Mouse (Mus musculus) stomach, embryonic 14.5 days (tissue): ENCODE results near the gene Lingo1. TPM values are rescaled to one million over a fixed set of nuclear protein-coding genes. Genes with fewer than 3 reads are reported as not detected.

Experiments
- ATAC-seq: fragments of 200-750 bp; cut with Nextera tagmentation; 2 replicates; pipeline ENCODE4 v1.8.0; 2017; ENCODE audit warnings: low read depth, moderate TSS enrichment; ENCODE audit not compliant: insufficient number of reproducible peaks, insufficient read depth, low FRiP score
- H3K27ac ChIP-seq: fragments of 300-500 bp; sonication (generic); 2 replicates; pipeline ENCODE4 v1.5.1; 2014; ENCODE audit warnings: mild to moderate bottlenecking, low read length, moderate library complexity, mixed read lengths
- H3K27me3 ChIP-seq: fragments of 300-500 bp; sonication (generic); 2 replicates; pipeline ENCODE4 v1.6.1; 2014; ENCODE audit warnings: low read length, control low read depth, mixed read lengths; ENCODE audit not compliant: control insufficient read depth, insufficient read depth
- H3K36me3 ChIP-seq: fragments of 300-500 bp; sonication (generic); 2 replicates; pipeline ENCODE4 v1.6.1; 2014; ENCODE audit warnings: mild to moderate bottlenecking, control low read depth, low read length, moderate library complexity, mixed read lengths; ENCODE audit not compliant: control insufficient read depth, insufficient read depth
- H3K4me1 ChIP-seq: fragments of 300-500 bp; sonication (generic); 2 replicates; pipeline ENCODE4 v1.6.1; 2014; ENCODE audit warnings: low read length, control low read depth, mixed read lengths; ENCODE audit not compliant: control insufficient read depth, insufficient read depth
- H3K4me2 ChIP-seq: fragments of 300-500 bp; sonication (generic); replicated peaks from 2 replicates; pipeline ENCODE4 v1.6.1; 2014; ENCODE audit warnings: low read depth, low read length, control low read depth
- H3K4me3 ChIP-seq: fragments of 300-500 bp; sonication (generic); 2 replicates; pipeline ENCODE4 v1.5.1; 2014; ENCODE audit warnings: low read depth, low read length, control low read depth
- H3K9ac ChIP-seq: fragments of 300-500 bp; sonication (generic); replicated peaks from 2 replicates; pipeline ENCODE4 v1.6.1; 2014; ENCODE audit warnings: low read depth, mild to moderate bottlenecking, control low read depth, low read length, moderate library complexity, mixed read lengths
- H3K9me3 ChIP-seq: fragments of 300-500 bp; sonication (generic); 2 replicates; pipeline ENCODE4 v1.6.1; 2016; ENCODE audit warnings: low read depth, low read length, control low read depth; ENCODE audit not compliant: control insufficient read depth
- WGBS: fragments of 180-500 bp; shearing (Covaris S2); extraction: QIAGEN DNeasy Blood & Tissue Kit; methylation state at CpG from one replicate; pipeline ENCODE4 v1.1.7; 2014; 5-methylcytosine and 5-hydroxymethylcytosine counted together
- polyA plus RNA-seq: library from polyadenylated mRNA; unstranded; fragments of >200 nt; fragmentation: Nextera tagmentation; extraction: Ambion mirVana; gene quantifications from 2 replicates; pipeline ENCODE4 v1.2.1, GENCODE M21; 2014

Lingo1 gene
- polyA plus RNA-seq, 1 experiment from 2014 or later = 3.0 TPM

DNA sequence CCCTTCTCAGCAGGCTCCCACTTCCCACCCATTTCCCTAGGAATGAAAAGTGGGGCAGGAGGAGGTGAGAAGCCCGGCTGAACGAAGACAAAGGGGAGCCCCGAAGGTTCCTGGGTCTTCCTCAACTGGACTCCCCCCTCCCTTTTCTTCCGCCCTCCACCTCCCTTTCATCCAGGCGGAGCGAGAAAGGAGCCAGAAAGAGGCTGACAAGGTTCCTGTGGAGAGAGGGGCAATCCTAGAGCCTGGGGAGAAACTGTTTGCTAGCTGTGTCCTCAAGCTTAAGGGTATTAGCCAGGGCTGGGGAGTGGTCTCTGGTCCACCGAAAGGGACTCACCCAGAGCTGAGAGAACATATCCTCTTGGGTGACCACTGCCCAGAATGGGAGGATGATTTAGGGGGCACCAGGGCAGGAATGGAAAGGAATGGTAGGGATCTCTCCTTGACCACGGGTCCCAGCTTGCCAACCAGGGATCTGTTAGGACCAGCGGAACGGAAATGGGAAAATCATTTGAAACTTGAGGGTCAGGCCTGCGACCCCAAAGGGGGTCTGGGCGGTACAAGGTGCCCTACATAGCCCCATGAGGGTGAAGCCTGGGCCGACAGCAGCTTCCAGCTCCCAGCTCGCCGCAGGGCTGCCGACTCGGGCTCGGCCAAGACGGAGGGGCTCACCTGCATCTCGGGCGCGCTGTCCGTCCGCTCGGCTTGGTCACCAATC, 161.7 kb downstream of the Lingo1 start:
- Histone ChIP-seq H3K36me3 (no peaks in the 10 kb centered on the region), H3K4me1 (peaks cover 8% of the 10 kb centered on the region; the same call in 1 of the 2 replicates), H3K27ac (no peak overlapping the region), H3K9me3 (no peaks in the 10 kb centered on the region), H3K27me3 (0 out of 2 replicates have a peak, but pooled peaks cover 10% of the 10 kb centered on the region), H3K4me2 (peak overlapping the region; percentile 99), H3K9ac (peak overlapping the region; percentile 68), H3K4me3 (peak overlapping the region; percentile 60)
- under 1% methylated on average over 25 of the region's 25 CpGs for WGBS
- ATAC-seq = no peak

DNA sequence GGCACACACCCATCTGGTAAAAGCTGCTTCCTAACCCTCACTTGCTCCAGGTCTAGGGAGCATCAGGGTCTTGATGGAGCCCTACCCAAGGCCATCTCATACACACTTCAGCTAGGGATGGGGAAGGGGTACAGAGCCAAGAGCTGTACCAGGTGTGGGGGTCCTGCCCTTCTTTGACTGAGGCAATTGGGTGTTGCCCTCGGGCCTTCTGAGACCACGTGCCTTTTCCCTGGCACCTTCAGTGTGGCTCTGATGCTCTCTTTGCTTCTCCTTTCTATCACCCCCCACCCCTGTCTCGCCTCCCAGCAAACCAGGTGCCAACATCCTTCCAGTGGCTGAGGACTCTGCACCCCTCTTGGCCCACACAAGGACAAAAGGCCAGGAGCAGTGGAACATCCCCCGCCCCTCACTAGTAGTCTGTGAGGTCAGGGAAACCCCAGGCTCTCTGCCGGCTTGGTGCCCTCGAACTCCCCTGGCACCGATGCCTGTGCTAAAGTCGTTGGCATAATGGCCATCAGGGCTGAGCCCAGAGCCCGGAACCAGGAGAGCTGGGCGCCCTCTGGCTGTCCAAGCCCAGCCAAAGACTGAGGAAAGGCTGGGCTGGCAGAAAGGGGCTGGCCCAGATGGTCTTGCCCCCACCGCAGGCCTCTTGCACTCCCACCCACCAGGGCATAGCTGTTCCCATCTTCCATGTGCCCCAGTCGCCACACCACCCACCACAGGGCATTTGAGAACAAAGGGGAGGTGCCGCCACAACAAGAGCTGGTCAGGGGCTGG, 162.6 kb downstream of the Lingo1 start:
- Histone ChIP-seq H3K9ac (no peak overlapping the region), H3K4me2 (peak overlapping the region; percentile 99), H3K36me3 (no peaks in the 10 kb centered on the region), H3K9me3 (no peaks in the 10 kb centered on the region), H3K27ac (no peak overlapping the region), H3K4me1 (peaks cover 11% of the 10 kb centered on the region; the same call in 1 of the 2 replicates), H3K4me3 (peak overlapping the region; percentile 60; the same call in 1 of the 2 replicates), H3K27me3 (0 out of 2 replicates have a peak, but pooled peaks cover 10% of the 10 kb centered on the region)
- 35% methylated on average over 13 of the region's 13 CpGs for WGBS
- ATAC-seq = no peak

DNA sequence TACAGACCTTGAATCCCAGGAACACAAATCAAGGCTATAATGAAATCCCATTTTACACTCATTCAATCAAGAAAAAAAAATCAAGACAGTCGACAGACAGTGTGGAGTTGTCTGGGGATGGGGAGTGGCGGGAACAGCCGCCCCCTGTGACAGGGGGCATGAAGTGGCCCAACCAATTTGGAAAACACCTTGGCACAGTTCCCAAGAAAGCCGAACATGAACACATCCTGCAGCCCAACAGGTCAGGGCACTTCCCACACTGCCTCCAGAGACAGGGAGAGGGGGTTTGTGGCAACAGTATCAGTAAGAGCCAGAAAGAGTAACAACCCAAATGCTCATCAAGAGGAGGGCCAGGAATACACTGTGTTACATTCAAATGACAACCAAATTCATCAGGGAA, 165.3 kb downstream of the Lingo1 start:
- Histone ChIP-seq H3K9me3 (no peaks in the 10 kb centered on the region), H3K4me1 (peaks cover 11% of the 10 kb centered on the region; the same call in 1 of the 2 replicates), H3K36me3 (no peaks in the 10 kb centered on the region), H3K27me3 (0 out of 2 replicates have a peak, but pooled peaks cover 6% of the 10 kb centered on the region), H3K4me2 (no peak overlapping the region), H3K4me3 (no peak overlapping the region), H3K9ac (no peak overlapping the region), H3K27ac (no peak overlapping the region)
- no peak for ATAC-seq
- 59% methylated on average over 4 of the region's 4 CpGs for WGBS

DNA sequence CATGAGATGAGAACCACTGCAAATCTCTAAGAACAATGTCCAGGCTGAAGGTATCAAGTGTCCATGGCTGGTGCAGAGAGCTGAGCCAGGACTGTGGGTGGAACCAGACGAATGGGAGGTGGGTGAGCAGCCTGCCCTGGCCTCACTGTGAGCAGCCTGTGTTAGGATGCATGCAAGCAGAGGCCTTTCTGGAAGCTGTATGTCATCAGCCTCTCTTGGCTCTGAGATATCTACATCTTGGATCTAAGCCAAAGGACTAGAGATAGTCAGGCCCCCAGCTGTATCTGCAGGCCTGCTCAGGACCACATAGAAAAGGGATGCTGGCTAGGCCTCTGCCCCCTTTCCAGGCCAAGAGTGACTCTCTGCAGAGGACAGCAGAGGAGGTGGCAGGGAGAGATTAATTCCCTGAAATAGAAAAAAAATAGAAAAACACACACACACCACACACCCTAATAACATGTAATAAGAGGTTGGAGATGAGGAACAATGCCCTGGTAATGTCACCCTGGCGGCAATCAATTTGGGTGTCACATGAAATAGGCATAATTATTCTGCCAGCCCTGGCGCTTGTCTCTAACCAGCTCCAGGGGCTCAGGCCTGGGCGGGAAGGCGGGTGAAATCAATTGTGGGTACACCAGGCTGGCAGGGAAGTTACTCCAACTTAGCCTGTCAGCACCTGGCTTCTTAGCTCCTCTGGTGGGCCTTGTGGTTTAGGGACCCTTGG, 166.4 kb downstream of the Lingo1 start:
- H3K27ac ChIP-seq = no peak overlapping the region
- H3K4me3 ChIP-seq = no peak overlapping the region
- 76% methylated on average over 5 of the region's 5 CpGs for WGBS
- 0 out of 2 replicates have a peak, but pooled peaks cover 6% of the 10 kb centered on the region for H3K27me3 ChIP-seq
- no peaks in the 10 kb centered on the region for H3K9me3 ChIP-seq
- ATAC-seq = no peak
- H3K4me2 ChIP-seq = no peak overlapping the region
- no peak overlapping the region for H3K9ac ChIP-seq
- H3K36me3 ChIP-seq = no peaks in the 10 kb centered on the region
- peaks cover 11% of the 10 kb centered on the region; the same call in 1 of the 2 replicates for H3K4me1 ChIP-seq

DNA sequence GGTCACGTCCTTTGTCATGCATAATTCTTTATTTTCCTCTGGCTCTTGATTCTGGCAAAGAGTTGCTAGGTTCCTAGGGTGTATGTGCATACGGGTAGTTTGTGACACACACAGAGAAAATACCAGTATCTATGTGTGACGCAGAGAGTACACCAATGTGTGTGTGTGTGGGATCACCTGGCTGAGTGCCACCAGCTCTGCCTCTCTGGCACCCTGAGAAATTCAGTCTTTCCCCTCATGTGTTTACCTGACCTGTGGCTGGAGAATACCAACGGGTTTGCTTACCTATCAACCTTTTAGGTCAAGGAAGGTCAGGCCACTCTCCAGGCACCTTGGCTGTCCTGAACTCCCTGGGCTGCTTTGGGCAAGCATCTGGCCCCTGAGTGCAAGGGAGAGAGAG, 169.0 kb downstream of the Lingo1 start:
- 54% methylated on average over 4 of the region's 4 CpGs for WGBS
- Histone ChIP-seq H3K4me3 (no peak overlapping the region), H3K9me3 (no peaks in the 10 kb centered on the region), H3K36me3 (no peaks in the 10 kb centered on the region), H3K9ac (no peak overlapping the region), H3K4me2 (no peak overlapping the region), H3K4me1 (peaks cover 8% of the 10 kb centered on the region; the same call in 1 of the 2 replicates), H3K27ac (no peak overlapping the region), H3K27me3 (no peaks in the 10 kb centered on the region)
- ATAC-seq = no peak

DNA sequence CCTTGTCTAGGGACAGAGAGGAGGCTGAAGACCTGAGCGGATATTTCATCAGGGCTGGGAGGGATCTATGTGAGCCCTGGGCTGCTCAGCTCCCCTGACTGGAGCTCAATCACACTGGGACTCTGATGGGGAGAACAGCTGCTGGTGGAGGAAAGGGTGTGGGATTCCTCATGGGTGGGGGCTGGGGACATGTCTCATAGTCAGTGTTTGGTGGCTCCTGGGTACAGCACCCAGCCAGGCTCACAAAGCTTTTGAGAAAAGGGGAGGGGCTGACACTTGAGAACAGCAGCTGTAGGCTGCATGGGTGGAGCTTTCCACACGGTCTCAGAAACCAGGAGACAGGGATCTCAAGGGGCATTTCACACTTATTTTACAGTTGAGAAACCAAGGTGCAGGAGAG, 171.3 kb downstream of the Lingo1 start:
- WGBS = 40% methylated on average over 2 of the region's 2 CpGs
- H3K4me1 ChIP-seq = peaks cover 5% of the 10 kb centered on the region; the same call in 1 of the 2 replicates
- no peaks in the 10 kb centered on the region for H3K9me3 ChIP-seq
- H3K4me2 ChIP-seq = no peak overlapping the region
- H3K27ac ChIP-seq = no peak overlapping the region
- no peak overlapping the region for H3K9ac ChIP-seq
- no peaks in the 10 kb centered on the region for H3K36me3 ChIP-seq
- no peak for ATAC-seq
- H3K4me3 ChIP-seq = no peak overlapping the region
- H3K27me3 ChIP-seq = 0 out of 2 replicates have a peak, but pooled peaks cover 11% of the 10 kb centered on the region

DNA sequence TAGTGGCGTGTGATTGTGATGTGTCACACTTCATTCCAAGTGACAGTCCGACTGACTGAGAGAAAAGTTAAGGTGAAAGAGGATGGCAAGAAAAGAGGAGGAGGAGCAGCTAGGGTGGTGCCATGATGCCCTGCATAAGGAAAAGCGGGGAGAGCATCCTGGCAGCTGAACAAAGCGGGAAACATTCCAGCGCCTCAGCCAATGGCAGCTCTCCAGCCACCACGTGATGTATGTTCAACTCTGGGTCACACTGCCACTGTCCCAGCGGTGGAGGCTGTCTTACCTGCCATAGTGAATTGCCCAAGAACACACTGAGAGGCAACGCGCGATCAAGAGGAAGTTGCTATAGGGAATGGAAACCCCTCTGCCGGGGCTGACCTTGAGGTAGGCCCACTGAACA, 172.9 kb downstream of the Lingo1 start:
- no peak overlapping the region for H3K4me2 ChIP-seq
- no peak overlapping the region for H3K27ac ChIP-seq
- no peak for ATAC-seq
- H3K27me3 ChIP-seq = 0 out of 2 replicates have a peak, but pooled peaks cover 11% of the 10 kb centered on the region
- H3K9ac ChIP-seq = no peak overlapping the region
- no peaks in the 10 kb centered on the region for H3K9me3 ChIP-seq
- no peaks in the 10 kb centered on the region for H3K36me3 ChIP-seq
- H3K4me1 ChIP-seq = no peaks in the 10 kb centered on the region
- WGBS = 86% methylated on average over 11 of the region's 11 CpGs
- no peak overlapping the region for H3K4me3 ChIP-seq

DNA sequence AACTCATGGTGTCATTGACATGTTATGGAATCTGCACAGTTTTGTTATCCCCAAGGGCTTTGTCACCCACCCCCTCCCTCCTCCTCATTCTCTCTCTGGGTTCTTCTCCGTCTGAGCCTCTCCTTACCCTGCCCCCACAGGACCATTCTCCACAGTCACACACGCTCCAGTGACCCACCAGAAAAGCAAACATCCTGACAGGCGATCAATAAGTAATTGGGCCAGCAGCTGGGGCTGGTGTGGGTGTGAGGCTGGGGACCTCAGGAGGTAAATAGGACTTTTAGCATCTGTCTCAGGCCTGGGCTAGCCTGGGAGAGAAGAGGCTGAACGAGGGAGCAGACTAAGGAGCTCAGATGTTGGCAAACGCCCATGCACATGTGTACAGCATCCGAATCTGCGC, 173.5 kb downstream of the Lingo1 start:
- Histone ChIP-seq H3K9me3 (no peaks in the 10 kb centered on the region), H3K36me3 (no peaks in the 10 kb centered on the region), H3K4me2 (no peak overlapping the region), H3K9ac (no peak overlapping the region), H3K27ac (no peak overlapping the region), H3K27me3 (0 out of 2 replicates have a peak, but pooled peaks cover 11% of the 10 kb centered on the region), H3K4me3 (no peak overlapping the region), H3K4me1 (no peaks in the 10 kb centered on the region)
- 63% methylated on average over 7 of the region's 7 CpGs for WGBS
- no peak for ATAC-seq
